Mouse (Mus musculus) heart, postnatal 0 days (tissue): ENCODE measurements around the gene Ccdc6.

Experiments used
- CTCF ChIP-seq: IDR thresholded peaks from 2 replicates; pipeline ENCODE4 v1.5.1; 2016; ENCODE audit warnings: antibody characterized with exemption, control low read depth, low read depth
- EP300 ChIP-seq: IDR thresholded peaks from 2 replicates; pipeline ENCODE4 v1.6.1; 2016; ENCODE audit warnings: antibody characterized with exemption, low read depth

DNA sequence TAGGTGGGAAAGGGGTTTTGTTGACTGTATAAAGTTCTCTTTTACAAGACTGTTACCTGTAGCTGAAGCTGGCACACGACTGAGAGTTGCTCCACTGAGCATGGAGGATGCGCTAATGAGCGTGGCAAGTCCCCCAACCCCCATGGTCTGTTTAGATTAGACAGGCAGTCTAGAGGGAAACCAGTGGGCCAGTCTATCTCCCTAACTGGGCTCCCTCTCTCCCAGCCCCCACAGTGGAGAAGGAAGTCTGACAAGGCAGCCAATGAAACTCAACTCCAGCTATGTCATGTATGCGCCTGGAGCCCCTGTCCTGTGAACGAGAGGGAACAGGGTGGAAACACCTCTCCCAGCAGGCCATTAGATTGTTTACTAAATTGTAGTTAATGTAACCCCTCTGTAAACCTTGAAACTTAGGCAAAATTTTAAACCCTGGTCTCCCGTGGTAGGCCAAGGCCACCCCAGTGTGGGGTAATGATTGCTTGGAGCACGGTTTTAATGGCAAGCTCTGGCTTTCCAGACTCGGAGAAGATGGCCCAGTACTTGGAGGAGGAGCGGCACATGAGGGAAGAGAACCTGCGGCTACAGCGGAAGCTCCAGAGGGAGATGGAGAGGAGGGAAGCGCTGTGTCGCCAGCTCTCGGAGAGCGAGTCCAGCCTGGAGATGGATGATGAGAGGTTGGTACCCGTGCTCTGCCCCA lies 77.7 kb downstream of the Ccdc6 start:
- no peak for TF ChIP-seq CTCF
- no peak for TF ChIP-seq EP300
